Mouse (Mus musculus) CH12.LX (cell line): ENCODE measurements around the gene Mllt10. TPM values are rescaled to one million over a fixed set of nuclear protein-coding genes. Genes with fewer than 3 reads are reported as not detected.
A peak's percentile ranks its signal among the peaks of the same experiment; 100 is the strongest.

Experiments
- DNase-seq: peaks from one replicate; pipeline ENCODE4 v3.0.0-alpha.2; 2013; ENCODE audit errors: extremely low read depth
- H3K27ac ChIP-seq: 2 replicates; pipeline ENCODE4 v1.5.1; 2012; ENCODE audit warnings: low read depth, mild to moderate bottlenecking, control low read depth, moderate library complexity; ENCODE audit not compliant: insufficient read depth
- H3K27me3 ChIP-seq: replicated peaks from 2 replicates; pipeline ENCODE3; 2012; ENCODE audit warnings: inconsistent platforms
- H3K36me3 ChIP-seq, 2 experiments: replicated peaks in 1 of 2; 2 replicates each; pipeline versions ENCODE3 to v1.6.1; 2012; ENCODE audit warnings: inconsistent platforms in 1 of 2, low read length in 1 of 2, mild to moderate bottlenecking in 1 of 2, mixed read lengths in 1 of 2, moderate library complexity in 1 of 2; ENCODE audit not compliant: control insufficient read depth in 1 of 2, insufficient read depth in 1 of 2
- H3K4me1 ChIP-seq, 2 experiments: 2 replicates each; pipeline ENCODE4 v1.6.1; 2012; ENCODE audit warnings: inconsistent platforms in 1 of 2, moderate library complexity in 1 of 2; ENCODE audit not compliant: insufficient read depth in 2 of 2, control insufficient read depth in 1 of 2
- H3K4me2 ChIP-seq: 2 replicates; pipeline ENCODE4 v1.6.1; 2012; ENCODE audit warnings: low read depth, mild to moderate bottlenecking, control low read depth; ENCODE audit not compliant: poor library complexity, insufficient read depth, severe bottlenecking
- H3K4me3 ChIP-seq, 3 experiments: fragments of 150-350 bp in 1 of 3; sonication (generic) in 1 of 3; replicated peaks in 1 of 3; 2 replicates each; pipeline versions ENCODE3 to v1.5.1; 2011 to 2012; ENCODE audit warnings: low read depth in 2 of 3, low read length in 2 of 3, mild to moderate bottlenecking in 2 of 3, moderate library complexity in 2 of 3, control low read depth in 1 of 3, improper control_type of control experiment in 1 of 3, inconsistent platforms in 1 of 3, mixed read lengths in 1 of 3; ENCODE audit not compliant: poor library complexity in 1 of 3
- H3K79me2 ChIP-seq: replicated peaks from 2 replicates; pipeline ENCODE4 v1.6.1; 2012; ENCODE audit warnings: mild to moderate bottlenecking, moderate library complexity; ENCODE audit not compliant: control insufficient read depth, poor library complexity, insufficient read depth, severe bottlenecking; ENCODE audit errors: extremely low read depth
- H3K9ac ChIP-seq: 2 replicates; pipeline ENCODE4 v1.6.1; 2012; ENCODE audit warnings: low read depth, mild to moderate bottlenecking, control low read depth, moderate library complexity; ENCODE audit not compliant: insufficient read depth
- H3K9me3 ChIP-seq: replicated peaks from 2 replicates; pipeline ENCODE3; 2012; ENCODE audit warnings: low read length, inconsistent platforms, mixed read lengths
- BHLHE40 ChIP-seq: IDR thresholded peaks from 2 replicates; pipeline ENCODE4 v1.6.1; 2011; ENCODE audit warnings: mild to moderate bottlenecking, low read depth, low read length, improper control_type of control experiment
- CHD1 ChIP-seq: IDR thresholded peaks from 2 replicates; pipeline ENCODE4 v1.6.1; 2012; ENCODE audit warnings: low read depth, low read length, improper control_type of control experiment, inconsistent platforms
- CHD2 ChIP-seq: IDR thresholded peaks from 2 replicates; pipeline ENCODE4 v1.6.1; 2011; ENCODE audit warnings: low read length, improper control_type of control experiment
- CTCF ChIP-seq, 2 experiments: IDR thresholded peaks in 1 of 2; conservative IDR thresholded peaks in 1 of 2; 2 replicates each; pipeline ENCODE4 v1.5.1; 2011 to 2012; ENCODE audit warnings: low read depth in 2 of 2, low read length in 2 of 2, improper control_type of control experiment in 1 of 2, inconsistent platforms in 1 of 2, mild to moderate bottlenecking in 1 of 2, moderate library complexity in 1 of 2
- E2F4 ChIP-seq: IDR thresholded peaks from 2 replicates; pipeline ENCODE4 v1.6.1; 2011; ENCODE audit warnings: low read depth, low read length, improper control_type of control experiment; ENCODE audit not compliant: insufficient replicate concordance
- ELF1 ChIP-seq: IDR thresholded peaks from 2 replicates; pipeline ENCODE4 v1.6.1; 2014; ENCODE audit warnings: low read depth, mild to moderate bottlenecking, inconsistent platforms, low read length, improper control_type of control experiment
- EP300 ChIP-seq: IDR thresholded peaks from 2 replicates; pipeline ENCODE4 v1.6.1; 2011; ENCODE audit warnings: low read length, improper control_type of control experiment
- ETS1 ChIP-seq: conservative IDR thresholded peaks from 2 replicates; pipeline ENCODE4 v1.6.1; 2012; ENCODE audit warnings: low read depth, mild to moderate bottlenecking, inconsistent platforms, low read length, improper control_type of control experiment, moderate library complexity
- GABPA ChIP-seq: IDR thresholded peaks from 2 replicates; pipeline ENCODE4 v1.6.1; 2012; ENCODE audit warnings: low read depth, low read length, improper control_type of control experiment, inconsistent platforms; ENCODE audit not compliant: insufficient replicate concordance
- HCFC1 ChIP-seq: IDR thresholded peaks from 2 replicates; pipeline ENCODE4 v1.6.1; 2012; ENCODE audit warnings: low read depth, mild to moderate bottlenecking, inconsistent platforms, low read length, improper control_type of control experiment
- IRF4 ChIP-seq: IDR thresholded peaks from 2 replicates; pipeline ENCODE4 v1.6.1; 2014; ENCODE audit warnings: low read depth, mild to moderate bottlenecking, inconsistent platforms, low read length, improper control_type of control experiment
- JUND ChIP-seq: conservative IDR thresholded peaks from 2 replicates; pipeline ENCODE4 v1.6.1; 2011; ENCODE audit warnings: low read depth, low read length, improper control_type of control experiment
- KAT2A ChIP-seq: IDR thresholded peaks from 2 replicates; pipeline ENCODE4 v1.6.1; 2012; ENCODE audit warnings: low read length, improper control_type of control experiment, inconsistent platforms; ENCODE audit not compliant: insufficient replicate concordance
- MAFK ChIP-seq: IDR thresholded peaks from 2 replicates; pipeline ENCODE4 v1.6.1; 2011; ENCODE audit warnings: low read length, improper control_type of control experiment; ENCODE audit not compliant: insufficient replicate concordance
- MAX ChIP-seq: IDR thresholded peaks from 2 replicates; pipeline ENCODE4 v1.6.1; 2011; ENCODE audit warnings: low read length, improper control_type of control experiment
- MAZ ChIP-seq: IDR thresholded peaks from 2 replicates; pipeline ENCODE4 v1.6.1; 2012; ENCODE audit warnings: low read depth, mild to moderate bottlenecking, inconsistent platforms, low read length, improper control_type of control experiment, moderate library complexity
- MEF2A ChIP-seq: IDR thresholded peaks from 2 replicates; pipeline ENCODE4 v1.6.1; 2014; ENCODE audit warnings: low read depth, mild to moderate bottlenecking, inconsistent platforms, low read length, improper control_type of control experiment, borderline replicate concordance
- MXI1 ChIP-seq: IDR thresholded peaks from 2 replicates; pipeline ENCODE4 v1.6.1; 2011; ENCODE audit warnings: mild to moderate bottlenecking, low read depth, low read length, improper control_type of control experiment
- NELFE ChIP-seq: IDR thresholded peaks from 2 replicates; pipeline ENCODE4 v1.6.1; 2011; ENCODE audit warnings: low read depth, low read length, improper control_type of control experiment
- NRF1 ChIP-seq: IDR thresholded peaks from 2 replicates; pipeline ENCODE4 v1.6.1; 2014; ENCODE audit warnings: low read depth, mild to moderate bottlenecking, inconsistent platforms, low read length, improper control_type of control experiment, moderate library complexity
- PAX5 ChIP-seq: IDR thresholded peaks from 2 replicates; pipeline ENCODE4 v1.6.1; 2012; ENCODE audit warnings: low read length, inconsistent platforms, mixed read lengths
- POLR2A ChIP-seq: IDR thresholded peaks from 2 replicates; pipeline ENCODE4 v1.6.1; 2011; ENCODE audit warnings: low read depth, mild to moderate bottlenecking, improper control_type of control experiment, low read length
- RAD21 ChIP-seq: IDR thresholded peaks from 2 replicates; pipeline ENCODE4 v1.6.1; 2011; ENCODE audit warnings: low read depth, mild to moderate bottlenecking, low read length, improper control_type of control experiment, moderate library complexity
- RCOR1 ChIP-seq: conservative IDR thresholded peaks from 2 replicates; pipeline ENCODE4 v1.6.1; 2012; ENCODE audit warnings: low read depth, mild to moderate bottlenecking, inconsistent platforms, low read length, improper control_type of control experiment
- SIN3A ChIP-seq: IDR thresholded peaks from 2 replicates; pipeline ENCODE4 v1.6.1; 2012; ENCODE audit warnings: low read length, improper control_type of control experiment, inconsistent platforms
- SMC3 ChIP-seq: IDR thresholded peaks from 2 replicates; pipeline ENCODE4 v1.6.1; 2011; ENCODE audit warnings: low read depth, low read length, improper control_type of control experiment
- TBP ChIP-seq: conservative IDR thresholded peaks from 2 replicates; pipeline ENCODE4 v1.6.1; 2011; ENCODE audit warnings: low read depth, low read length, improper control_type of control experiment
- TCF12 ChIP-seq: IDR thresholded peaks from 2 replicates; pipeline ENCODE4 v1.6.1; 2014; ENCODE audit warnings: low read depth, mild to moderate bottlenecking, inconsistent platforms, low read length, improper control_type of control experiment
- UBTF ChIP-seq: IDR thresholded peaks from 2 replicates; pipeline ENCODE4 v1.6.1; 2012; ENCODE audit warnings: low read depth, mild to moderate bottlenecking, inconsistent platforms, low read length, improper control_type of control experiment, moderate library complexity
- USF1 ChIP-seq: IDR thresholded peaks from 2 replicates; pipeline ENCODE4 v1.6.1; 2014; ENCODE audit warnings: low read depth, mild to moderate bottlenecking, inconsistent platforms, low read length, improper control_type of control experiment
- USF2 ChIP-seq: conservative IDR thresholded peaks from 2 replicates; pipeline ENCODE4 v1.6.1; 2011; ENCODE audit warnings: low read depth, low read length, improper control_type of control experiment
- ZC3H11A ChIP-seq: IDR thresholded peaks from 2 replicates; pipeline ENCODE4 v1.6.1; 2012; ENCODE audit warnings: low read depth, mild to moderate bottlenecking, inconsistent platforms, low read length, improper control_type of control experiment
- ZKSCAN1 ChIP-seq: IDR thresholded peaks from 2 replicates; pipeline ENCODE4 v1.6.1; 2012; ENCODE audit warnings: low read depth, inconsistent platforms, low read length, improper control_type of control experiment, borderline replicate concordance
- ZMIZ1 ChIP-seq: IDR thresholded peaks from 2 replicates; pipeline ENCODE4 v1.6.1; 2012; ENCODE audit warnings: low read depth, mild to moderate bottlenecking, inconsistent platforms, low read length, improper control_type of control experiment
- ZNF384 ChIP-seq: IDR thresholded peaks from 2 replicates; pipeline ENCODE4 v1.6.1; 2012; ENCODE audit warnings: low read depth, low read length, improper control_type of control experiment, inconsistent platforms
- dilution Hi-C: fragments of 300-500 bp; cut with MboI; formaldehyde crosslinking; loops from 2 replicates; pipeline ENCODE4 v1.14.3; 2020; ENCODE audit warnings: low sequenced_read_pairs; ENCODE audit not compliant: extremely low pct_unique_long_range_greater_than_20kb, extremely low pct_ligation_motif_present
- in situ Hi-C: fragments of 300-500 bp; cut with MboI; formaldehyde crosslinking; loops from 3 replicates; pipeline ENCODE4 v1.14.3; 2019; ENCODE audit warnings: low sequenced_read_pairs, low pct_ligation_motif_present, low pct_unique_long_range_greater_than_20kb, mixed read lengths
- polyA plus RNA-seq: library from polyadenylated mRNA; unstranded; fragments of >175 nt; gene quantifications from 2 replicates; pipeline ENCODE4 v1.2.1, GENCODE M21; 2012; ENCODE audit warnings: low read depth; ENCODE audit not compliant: insufficient read length
- total RNA-seq, 2 experiments: library from RNA; depleted of rRNA; stranded (reverse); fragments of 300-350 nt in 1 of 2; fragments of >200 nt in 1 of 2; gene quantifications; 2 replicates each; pipeline ENCODE4 v1.2.3; 2012 to 2014

Mllt10 gene
- total and polyA plus RNA-seq, 3 experiments: 22.0 to 39.2 (median 27.2) TPM

DNA sequence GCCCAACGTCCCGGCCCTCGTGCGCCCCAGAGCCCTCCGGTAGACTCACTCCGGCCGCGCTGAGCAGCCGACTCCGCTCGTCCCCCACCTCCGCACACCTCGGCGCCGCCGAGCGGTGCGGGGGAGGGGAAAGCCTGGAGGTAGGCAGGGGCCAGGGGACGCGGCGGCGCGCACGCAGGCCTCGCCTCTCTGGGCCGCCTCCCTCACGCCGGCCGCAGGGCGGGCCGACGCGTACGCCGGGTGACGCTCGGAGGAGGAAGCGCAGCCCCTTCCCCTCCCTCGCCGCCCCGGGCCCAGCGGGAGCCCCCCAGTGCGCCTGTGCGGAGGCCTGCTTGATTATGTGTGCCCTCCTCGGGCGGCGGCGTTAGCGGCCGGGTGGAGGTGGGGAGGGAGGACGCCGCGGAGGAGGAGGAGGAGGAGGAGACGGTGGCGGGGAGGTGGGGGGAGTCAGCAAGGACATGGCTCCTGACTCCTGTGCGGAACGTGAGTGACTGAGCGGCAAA, 9.4 kb downstream of the Mllt10 start (continued):
- TF ChIP-seq CHD1: peak; percentile 25; the same call in 1 of the 2 replicates
- TF ChIP-seq ETS1: 0 out of 2 replicates have a peak, but pooled peaks have one; percentile 16
- peak; percentile 67 for TF ChIP-seq MXI1
- TF ChIP-seq KAT2A: 0 out of 2 replicates have a peak, but pooled peaks have one; percentile 20

DNA sequence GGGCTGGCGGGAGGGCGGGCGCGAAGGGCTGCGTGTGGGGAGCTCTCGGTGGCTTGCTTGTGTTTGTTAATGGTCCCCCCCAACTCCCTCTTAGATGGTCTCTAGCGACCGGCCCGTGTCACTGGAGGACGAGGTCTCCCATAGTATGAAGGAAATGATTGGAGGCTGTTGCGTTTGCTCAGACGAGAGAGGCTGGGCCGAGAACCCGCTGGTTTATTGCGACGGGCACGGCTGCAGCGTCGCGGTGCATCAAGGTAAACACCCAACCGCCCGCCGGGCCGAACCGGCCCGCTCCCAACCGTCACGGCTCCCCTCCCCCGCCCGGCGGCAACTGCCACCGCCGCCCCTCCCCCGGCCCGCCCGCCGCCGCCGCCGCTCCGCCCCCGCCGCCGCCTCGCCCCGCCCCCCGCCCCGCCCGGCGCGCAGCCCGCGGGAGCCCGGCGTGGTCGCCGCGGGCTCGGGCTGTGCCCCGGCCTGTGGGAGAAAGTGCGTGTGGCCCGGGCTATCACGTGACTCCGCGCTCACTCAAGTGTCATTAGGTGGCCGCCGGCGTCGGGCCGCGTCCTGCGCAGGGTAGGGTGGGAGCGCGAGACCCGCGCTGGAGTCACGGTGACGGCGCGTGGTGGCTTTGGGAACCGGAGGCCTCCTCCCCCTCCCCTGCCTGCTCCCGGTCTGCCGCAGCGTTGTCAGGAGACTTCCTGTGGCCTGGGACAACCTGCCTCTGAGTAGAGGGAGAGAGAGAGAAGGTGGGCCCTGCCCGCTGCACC, 10.1 kb downstream of the Mllt10 start:
- peak overlapping the region; percentile 76 to 98 (median 82) for H3K4me3 ChIP-seq
- peak overlapping the region; percentile 74 for H3K4me2 ChIP-seq
- peak overlapping the region; percentile 95 for H3K27ac ChIP-seq
- peak overlapping the region; percentile 99 for H3K9ac ChIP-seq
- peak; percentile 61 for DNase-seq
- H3K4me1 ChIP-seq: peaks cover 0 to 30% of the 10 kb centered on the region in 2 experiments; a peak in 2 of 4 replicates
- dilution Hi-C loops (no loop called here), in situ Hi-C loops (no loop called here)
- H3K79me2 ChIP-seq: peaks cover 36% of the 10 kb centered on the region
- no peaks in the 10 kb centered on the region for H3K27me3 ChIP-seq
- H3K36me3 ChIP-seq: peaks cover 4 to 25% of the 10 kb centered on the region in 2 experiments
- H3K9me3 ChIP-seq: no peaks in the 10 kb centered on the region
- TF ChIP-seq POLR2A (peak; percentile 70), ZMIZ1 (no peak), RCOR1 (no peak), IRF4 (no peak), GABPA (no peak), MXI1 (peak; percentile 61), UBTF (no peak), CHD2 (peak; percentile 27; the same call in 1 of the 2 replicates), TBP (no peak), EP300 (no peak), HCFC1 (no peak), ZC3H11A (no peak), SIN3A (peak; percentile 54; the same call in 1 of the 2 replicates), KAT2A (no peak), BHLHE40 (peak; percentile 79), RAD21 (no peak), E2F4 (no peak), NRF1 (0 out of 2 replicates have a peak, but pooled peaks have one; percentile 18), TCF12 (no peak), MAFK (no peak), ZNF384 (no peak), SMC3 (no peak), NELFE (no peak; the same call in 1 of the 2 replicates), JUND (no peak), USF1 (peak; percentile 73), MAX (peak; percentile 63), CTCF (conservative IDR thresholded peaks at IDR 0.05 in 1 of 2, IDR thresholded peaks at IDR 0.05 in 1 of 2; ENCODE audit: low read depth in 2 of 2, low read length in 2 of 2) (no peak), USF2 (peak; percentile 40), ZKSCAN1 (no peak), MEF2A (no peak), PAX5 (no peak), ETS1 (no peak), ELF1 (no peak), CHD1 (no peak), MAZ (no peak)
